Mouse (Mus musculus) intestine, embryonic 15.5 days (tissue): ENCODE results near the gene Mrpl46. TPM values are rescaled to one million over a fixed set of nuclear protein-coding genes. Genes with fewer than 3 reads are reported as not detected.

Experiments
- ATAC-seq: fragments of 200-750 bp; cut with Nextera tagmentation; 2 replicates; pipeline ENCODE4 v1.8.0; 2017; ENCODE audit warnings: moderate TSS enrichment, moderate library complexity
- H3K27ac ChIP-seq: fragments of 300-500 bp; sonication (generic); 2 replicates; pipeline ENCODE4 v1.5.1; 2015; ENCODE audit warnings: mild to moderate bottlenecking, inconsistent platforms
- H3K27me3 ChIP-seq: fragments of 300-500 bp; sonication (generic); replicated peaks from 2 replicates; pipeline ENCODE4 v1.6.1; 2015; ENCODE audit warnings: inconsistent platforms
- H3K36me3 ChIP-seq: fragments of 300-500 bp; sonication (generic); 2 replicates; pipeline ENCODE4 v1.6.1; 2015; ENCODE audit warnings: inconsistent platforms
- H3K4me1 ChIP-seq: fragments of 300-500 bp; sonication (generic); replicated peaks from 2 replicates; pipeline ENCODE4 v1.6.1; 2015; ENCODE audit warnings: inconsistent platforms
- H3K4me2 ChIP-seq: fragments of 300-500 bp; sonication (generic); replicated peaks from 2 replicates; pipeline ENCODE4 v1.6.1; 2015; ENCODE audit warnings: mild to moderate bottlenecking, inconsistent platforms
- H3K4me3 ChIP-seq: fragments of 300-500 bp; sonication (generic); replicated peaks from 2 replicates; pipeline ENCODE4 v1.5.1; 2015; ENCODE audit warnings: inconsistent platforms
- H3K9ac ChIP-seq: fragments of 300-500 bp; sonication (generic); 2 replicates; pipeline ENCODE4 v1.6.1; 2015; ENCODE audit warnings: inconsistent platforms
- H3K9me3 ChIP-seq: fragments of 300-500 bp; sonication (generic); 2 replicates; pipeline ENCODE4 v1.6.1; 2016; ENCODE audit warnings: inconsistent platforms
- WGBS: fragments of 180-500 bp; shearing (Covaris S2); methylation state at CpG from one replicate; pipeline ENCODE4 v1.1.7; 2015; 5-methylcytosine and 5-hydroxymethylcytosine counted together
- polyA plus RNA-seq: library from polyadenylated mRNA; unstranded; fragments of >200 nt; fragmentation: Nextera tagmentation; extraction: Ambion mirVana; gene quantifications from 2 replicates; pipeline ENCODE4 v1.2.1, GENCODE M21; 2015

Mrpl46 gene
- polyA plus RNA-seq, 1 experiment from 2014 or later = 88.6 TPM

GRCm38 (mm10) chr7:78794571-78795092 is 11.3 kb upstream of the Mrpl46 start:
- H3K4me2 ChIP-seq = no peak overlapping the region
- ATAC-seq = no peak
- no peak overlapping the region for H3K27ac ChIP-seq
- no peak overlapping the region for H3K9ac ChIP-seq
- 79% methylated on average over 6 of the region's 6 CpGs for WGBS
- H3K9me3 ChIP-seq = no peaks in the 10 kb centered on the region
- H3K36me3 ChIP-seq = peaks cover 5% of the 10 kb centered on the region
- no peaks in the 10 kb centered on the region for H3K4me1 ChIP-seq
- H3K4me3 ChIP-seq = no peak overlapping the region
- H3K27me3 ChIP-seq = no peaks in the 10 kb centered on the region

- H3K4me2 ChIP-seq = no peak overlapping the region
- no peaks in the 10 kb centered on the region for H3K4me1 ChIP-seq
- no peaks in the 10 kb centered on the region for H3K27me3 ChIP-seq
- 85% methylated on average over 13 of the region's 13 CpGs for WGBS
- H3K9me3 ChIP-seq = no peaks in the 10 kb centered on the region
- no peak for ATAC-seq
- H3K4me3 ChIP-seq = no peak overlapping the region
- no peak overlapping the region for H3K27ac ChIP-seq
- no peak overlapping the region for H3K9ac ChIP-seq
- peaks cover 5% of the 10 kb centered on the region for H3K36me3 ChIP-seq
These were observed 10.7 kb upstream of the Mrpl46 start for GRCm38 (mm10) chr7:78793895-78794570.

GRCm38 (mm10) chr7:78791359-78792222 is 8.3 kb upstream of the Mrpl46 start:
- Histone ChIP-seq H3K27ac (no peak overlapping the region), H3K27me3 (no peaks in the 10 kb centered on the region), H3K9me3 (no peaks in the 10 kb centered on the region), H3K36me3 (peaks cover 7% of the 10 kb centered on the region), H3K4me1 (no peaks in the 10 kb centered on the region), H3K4me2 (no peak overlapping the region), H3K4me3 (no peak overlapping the region), H3K9ac (no peak overlapping the region)
- 81% methylated on average over 15 of the region's 15 CpGs for WGBS
- ATAC-seq = peak; percentile 71

- 88% methylated on average over 12 of the region's 12 CpGs for WGBS
- no peak for ATAC-seq
- peaks cover 7% of the 10 kb centered on the region for H3K36me3 ChIP-seq
These were observed 4.6 kb upstream of the Mrpl46 start for GRCm38 (mm10) chr7:78787793-78788380.

GRCm38 (mm10) chr7:78785906-78786305 is 2.6 kb upstream of the Mrpl46 start:
- no peaks in the 10 kb centered on the region for H3K27me3 ChIP-seq
- peaks cover 7% of the 10 kb centered on the region for H3K36me3 ChIP-seq
- peaks cover 3% of the 10 kb centered on the region for H3K4me1 ChIP-seq
- no peak overlapping the region for H3K27ac ChIP-seq
- H3K9me3 ChIP-seq = no peaks in the 10 kb centered on the region
- ATAC-seq = no peak
- no peak overlapping the region for H3K4me2 ChIP-seq
- no peak overlapping the region for H3K4me3 ChIP-seq
- 72% methylated on average over 5 of the region's 5 CpGs for WGBS
- no peak overlapping the region for H3K9ac ChIP-seq

More at GRCm38 (mm10) chr7:78787793-78788380, 4.6 kb upstream of the Mrpl46 start:
- Histone ChIP-seq H3K4me3 (no peak overlapping the region), H3K4me1 (0 out of 2 replicates have a peak, but pooled peaks cover 3% of the 10 kb centered on the region), H3K4me2 (no peak overlapping the region), H3K27ac (no peak overlapping the region), H3K9ac (no peak overlapping the region), H3K9me3 (no peaks in the 10 kb centered on the region), H3K27me3 (no peaks in the 10 kb centered on the region)

- H3K27ac ChIP-seq = no peak overlapping the region
- no peak for ATAC-seq
- H3K9ac ChIP-seq = no peak overlapping the region
- peaks cover under 1% of the 10 kb centered on the region for H3K4me1 ChIP-seq
- peaks cover 18% of the 10 kb centered on the region; the same call in 1 of the 2 replicates for H3K36me3 ChIP-seq
- no peaks in the 10 kb centered on the region for H3K27me3 ChIP-seq
- no peak overlapping the region for H3K4me2 ChIP-seq
- no peaks in the 10 kb centered on the region for H3K9me3 ChIP-seq
- 88% methylated on average over 5 of the region's 5 CpGs for WGBS
- H3K4me3 ChIP-seq = no peak overlapping the region
These were observed 4.6 kb downstream of the Mrpl46 start for GRCm38 (mm10) chr7:78778741-78779140.

- no peak overlapping the region for H3K27ac ChIP-seq
- no peak for ATAC-seq
These were observed 12.4 kb downstream of the Mrpl46 start for GRCm38 (mm10) chr7:78770936-78771335.

GRCm38 (mm10) chr7:78769075-78769652 is 14.2 kb downstream of the Mrpl46 start:
- no peak overlapping the region for H3K4me2 ChIP-seq
- H3K27ac ChIP-seq = no peak overlapping the region
- no peak overlapping the region for H3K4me3 ChIP-seq
- 0 out of 2 replicates have a peak, but pooled peaks cover 3% of the 10 kb centered on the region for H3K4me1 ChIP-seq
- 20% methylated on average over 7 of the region's 7 CpGs for WGBS
- H3K9ac ChIP-seq = no peak overlapping the region
- no peaks in the 10 kb centered on the region; the same call in 1 of the 2 replicates for H3K36me3 ChIP-seq
- H3K27me3 ChIP-seq = no peaks in the 10 kb centered on the region
- 0 out of 2 replicates have a peak, but pooled peaks have one; percentile 39 for ATAC-seq
- no peaks in the 10 kb centered on the region for H3K9me3 ChIP-seq

More at GRCm38 (mm10) chr7:78770936-78771335, 12.4 kb downstream of the Mrpl46 start:
- Histone ChIP-seq H3K9ac (no peak overlapping the region), H3K4me2 (no peak overlapping the region), H3K36me3 (peaks cover 2% of the 10 kb centered on the region; the same call in 1 of the 2 replicates), H3K27me3 (no peaks in the 10 kb centered on the region), H3K4me1 (0 out of 2 replicates have a peak, but pooled peaks cover 3% of the 10 kb centered on the region), H3K9me3 (no peaks in the 10 kb centered on the region), H3K4me3 (no peak overlapping the region)
- 90% methylated on average over 5 of the region's 5 CpGs for WGBS

GRCm38 (mm10) chr7:78767929-78768531 is 15.3 kb downstream of the Mrpl46 start:
- no peak overlapping the region for H3K4me2 ChIP-seq
- H3K9me3 ChIP-seq = no peaks in the 10 kb centered on the region
- 93% methylated on average over 12 of the region's 12 CpGs for WGBS
- no peaks in the 10 kb centered on the region for H3K27me3 ChIP-seq
- no peak overlapping the region for H3K27ac ChIP-seq
- no peaks in the 10 kb centered on the region for H3K36me3 ChIP-seq
- no peak overlapping the region for H3K4me3 ChIP-seq
- H3K4me1 ChIP-seq = 0 out of 2 replicates have a peak, but pooled peaks cover 3% of the 10 kb centered on the region
- no peak for ATAC-seq
- H3K9ac ChIP-seq = no peak overlapping the region

- Histone ChIP-seq H3K4me3 (no peak overlapping the region), H3K27ac (no peak overlapping the region), H3K36me3 (no peaks in the 10 kb centered on the region), H3K9ac (no peak overlapping the region), H3K4me2 (no peak overlapping the region), H3K9me3 (no peaks in the 10 kb centered on the region), H3K27me3 (no peaks in the 10 kb centered on the region), H3K4me1 (0 out of 2 replicates have a peak, but pooled peaks cover 3% of the 10 kb centered on the region)
- 22% methylated on average over 18 of the region's 18 CpGs for WGBS
- 0 out of 2 replicates have a peak, but pooled peaks have one; percentile 28 for ATAC-seq
These were observed 17.2 kb downstream of the Mrpl46 start for GRCm38 (mm10) chr7:78766019-78766683.

- H3K36me3 ChIP-seq = no peaks in the 10 kb centered on the region
- H3K9ac ChIP-seq = no peak overlapping the region
- 79% methylated on average over 5 of the region's 5 CpGs for WGBS
- H3K4me2 ChIP-seq = no peak overlapping the region
- no peak overlapping the region for H3K27ac ChIP-seq
- no peaks in the 10 kb centered on the region for H3K27me3 ChIP-seq
- H3K4me1 ChIP-seq = 0 out of 2 replicates have a peak, but pooled peaks cover 3% of the 10 kb centered on the region
- no peak for ATAC-seq
- no peak overlapping the region for H3K4me3 ChIP-seq
- H3K9me3 ChIP-seq = no peaks in the 10 kb centered on the region
These were observed 18.1 kb downstream of the Mrpl46 start for GRCm38 (mm10) chr7:78765215-78765631.
